Mouse (Mus musculus) thymus, postnatal 10 days (tissue): ENCODE results near the gene Emc9.

Experiments
- DNase-seq, 2 experiments: peaks; one replicate each; pipeline ENCODE4 v3.0.0; 2021; ENCODE audit warnings: low spot score in 2 of 2

Gene Emc9

GRCm38 (mm10) chr14:55560202-55561073 lies 24.7 kb downstream of the Emc9 start, which contains the start of gene A730061H03Rik:
Gene A730061H03Rik, minus strand, starts transcription at chr14:55560406.
- peak; percentile 97 to 98 for DNase-seq

GRCm38 (mm10) chr14:55559799-55560201 lies 25.3 kb downstream of the Emc9 start, which contains the start of gene Dcaf11:
Gene Dcaf11, plus strand, starts transcription at chr14:55560006.
- peak; percentile 84 to 85 for DNase-seq

GRCm38 (mm10) chr14:55558740-55559448 lies 26.2 kb downstream of the Emc9 start:
- DNase-seq: no peak

- no peak for DNase-seq
These were observed 27.5 kb downstream of the Emc9 start for GRCm38 (mm10) chr14:55557587-55557986.

- DNase-seq: peak; percentile 31 to 66
These were observed 28.1 kb downstream of the Emc9 start for GRCm38 (mm10) chr14:55557003-55557402.

- no peak for DNase-seq
These were observed 29.3 kb downstream of the Emc9 start for GRCm38 (mm10) chr14:55555788-55556187.

- DNase-seq: no peak
These were observed 30.5 kb downstream of the Emc9 start for GRCm38 (mm10) chr14:55554635-55555034.

- no peak for DNase-seq
These were observed 33.3 kb downstream of the Emc9 start for GRCm38 (mm10) chr14:55551794-55552193.

GRCm38 (mm10) chr14:55551347-55551746 lies 33.8 kb downstream of the Emc9 start:
- no peak for DNase-seq

- DNase-seq: no peak
These were observed 34.9 kb downstream of the Emc9 start for GRCm38 (mm10) chr14:55550191-55550590.

GRCm38 (mm10) chr14:55544334-55544733 lies 40.8 kb downstream of the Emc9 start:
- no peak for DNase-seq

- no peak for DNase-seq
These were observed 42.8 kb downstream of the Emc9 start for GRCm38 (mm10) chr14:55542268-55542667.

- DNase-seq: no peak
These were observed 44.2 kb downstream of the Emc9 start for GRCm38 (mm10) chr14:55540787-55541321.

GRCm38 (mm10) chr14:55540067-55540786 lies 44.9 kb downstream of the Emc9 start, which contains the start of gene Pck2:
Gene Pck2, plus strand, starts transcription at chr14:55540266.
- no peak for DNase-seq

GRCm38 (mm10) chr14:55536116-55536745 lies 48.9 kb downstream of the Emc9 start:
- peak in 1 of 2 experiments; percentile 42 for DNase-seq
